Mouse (Mus musculus): ENCODE measurements around the gene Rbm25.
"Not testable (repeated sequence)": the region's sequence is repeated elsewhere in the genome, so short reads cannot be mapped to it uniquely, and the experiment has no call there.

The Rbm25 gene

GRCm38 (mm10) chr12:83630936-83631335, at the start of gene Rbm25:
TSS of gene Rbm25 (plus strand) at chr12:83631236.
- not testable (repeated sequence) for DNase-seq (ENCODE audit: low read depth, low spot score)

- no peak for DNase-seq (ENCODE audit: low read depth, low spot score)
Observed at GRCm38 (mm10) chr12:83582106-83582505, 48.9 kb upstream of the Rbm25 start.

DNA sequence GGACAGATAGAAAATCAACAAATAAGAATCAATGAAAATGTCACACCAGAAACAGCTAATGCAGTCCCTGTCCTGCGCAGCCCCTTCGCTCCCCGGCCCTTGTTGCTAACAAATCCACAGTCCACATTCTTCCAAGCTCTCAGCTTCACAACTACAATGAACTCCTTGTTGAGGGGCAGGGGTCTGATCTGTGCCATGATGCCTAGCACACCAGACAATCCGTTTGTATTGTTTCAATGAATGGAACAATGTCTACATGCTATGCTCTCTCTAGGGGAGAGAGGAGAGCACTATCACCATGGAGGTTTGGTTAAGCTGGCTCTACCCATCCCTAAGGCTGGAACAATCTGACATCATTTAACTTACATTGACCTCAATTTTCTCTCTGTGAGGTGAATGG, 48.3 kb upstream of the Rbm25 start:
- no peak for DNase-seq (ENCODE audit: low read depth, low spot score)

DNA sequence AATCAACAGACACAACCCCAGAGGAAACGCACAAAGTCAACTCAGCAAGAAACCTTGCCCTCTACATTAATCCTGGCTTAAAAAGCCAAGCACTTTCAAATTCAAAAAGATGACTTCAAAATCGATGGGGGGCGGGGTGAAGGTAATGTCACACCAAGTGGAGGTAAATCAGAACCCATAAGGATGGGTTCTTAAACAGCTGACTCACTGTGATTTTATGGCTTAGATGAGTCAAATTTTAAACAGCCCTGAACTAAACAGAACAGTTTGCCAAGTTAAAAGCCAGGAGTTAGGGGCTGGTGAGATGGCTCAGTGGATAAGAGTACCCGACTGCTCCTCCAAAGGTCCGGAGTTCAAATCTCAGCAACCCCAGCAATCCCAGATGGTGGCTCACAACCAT, 44.4 kb upstream of the Rbm25 start:
- DNase-seq (ENCODE audit: low read depth, low spot score) = no peak

GRCm38 (mm10) chr12:83591754-83592501, 39.1 kb upstream of the Rbm25 start:
- no peak for DNase-seq (ENCODE audit: low read depth, low spot score)

DNA sequence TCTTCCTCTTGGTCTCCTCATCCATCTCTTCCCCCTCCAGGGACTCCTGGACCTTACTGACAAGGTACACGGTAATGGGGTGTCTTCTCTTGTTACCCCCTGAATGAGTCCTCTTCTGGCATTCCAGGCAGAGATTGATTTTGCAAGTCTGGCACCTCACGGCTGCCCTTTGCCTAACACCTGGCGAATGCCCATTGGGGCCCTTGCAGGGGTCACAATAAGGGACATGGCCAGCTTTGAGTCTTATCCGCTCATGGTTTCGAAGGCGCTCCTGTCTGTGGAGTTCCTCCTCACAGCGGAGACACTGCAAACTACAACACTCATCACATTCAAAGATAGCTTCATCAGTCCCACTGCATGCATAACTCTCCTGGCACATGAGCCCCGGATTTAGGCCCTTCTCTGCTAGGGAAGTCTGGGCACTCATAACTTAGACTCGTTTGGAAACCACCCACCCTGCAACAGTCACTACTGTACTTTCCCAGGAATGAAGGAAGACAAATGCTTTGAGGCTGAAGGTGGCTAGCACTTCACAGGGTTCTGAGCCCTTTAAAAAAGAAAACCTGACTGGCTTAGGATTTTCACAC, 36.5 kb upstream of the Rbm25 start:
- no peak for DNase-seq (ENCODE audit: low read depth, low spot score)

- no peak for DNase-seq (ENCODE audit: low read depth, low spot score)
Observed at GRCm38 (mm10) chr12:83596191-83596954, 34.7 kb upstream of the Rbm25 start.

GRCm38 (mm10) chr12:83597025-83597501, 34.0 kb upstream of the Rbm25 start, which contains the start of gene Zfyve1:
TSS of gene Zfyve1 (minus strand) at chr12:83597222.
- peak; percentile 99 for DNase-seq (ENCODE audit: low read depth, low spot score)

- DNase-seq (ENCODE audit: low read depth, low spot score) = no peak
Observed at GRCm38 (mm10) chr12:83597881-83598280, 33.2 kb upstream of the Rbm25 start.

- DNase-seq (ENCODE audit: low read depth, low spot score) = no peak
Observed at GRCm38 (mm10) chr12:83602285-83602684, 28.8 kb upstream of the Rbm25 start.

GRCm38 (mm10) chr12:83606411-83606810, 24.6 kb upstream of the Rbm25 start:
- DNase-seq (ENCODE audit: low read depth, low spot score) = peak; percentile 86

- DNase-seq (ENCODE audit: low read depth, low spot score) = no peak
Observed at GRCm38 (mm10) chr12:83617261-83617660, 13.8 kb upstream of the Rbm25 start.

DNA sequence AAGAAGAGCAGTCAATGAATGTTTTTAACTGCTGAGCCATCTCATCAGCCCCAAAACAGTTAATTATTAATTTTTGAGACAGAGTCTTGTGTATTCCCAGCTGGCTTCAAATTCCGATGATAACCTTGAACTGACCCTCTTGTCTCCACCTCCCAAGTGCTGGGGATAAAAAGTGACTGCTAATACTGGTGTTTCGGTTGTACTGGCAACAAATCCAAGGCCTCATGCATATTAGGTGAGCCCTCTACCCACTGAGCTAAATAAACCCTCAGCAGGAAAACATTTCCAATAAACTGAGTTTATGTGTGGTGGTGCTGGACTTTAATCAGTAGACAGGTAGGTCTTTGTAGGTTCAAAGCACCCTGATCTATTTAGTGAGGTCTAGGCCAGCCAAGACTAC, 12.1 kb upstream of the Rbm25 start:
- no peak for DNase-seq (ENCODE audit: low read depth, low spot score)

DNA sequence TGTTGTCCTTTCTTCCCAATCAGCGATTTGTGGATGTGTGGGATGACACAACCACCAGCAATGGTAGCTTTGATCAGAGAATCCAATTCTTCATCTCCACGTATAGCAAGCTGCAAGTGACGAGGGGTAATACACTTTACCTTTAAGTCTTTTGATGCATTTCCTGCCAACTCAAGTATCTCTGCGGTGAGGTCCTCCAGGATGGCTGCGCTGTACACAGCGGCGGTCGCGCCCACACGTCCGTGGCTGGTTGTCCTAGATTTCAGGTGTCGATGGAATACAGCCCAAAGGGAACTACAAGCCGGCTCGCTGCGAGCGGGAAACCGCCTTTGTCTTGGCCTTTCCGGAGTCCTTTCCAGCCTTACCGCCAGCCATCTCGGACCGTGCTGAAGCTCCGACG, 10.3 kb upstream of the Rbm25 start:
- not testable (repeated sequence) for DNase-seq (ENCODE audit: low read depth, low spot score)

GRCm38 (mm10) chr12:83622031-83622755, 8.8 kb upstream of the Rbm25 start:
- DNase-seq (ENCODE audit: low read depth, low spot score) = no peak

DNA sequence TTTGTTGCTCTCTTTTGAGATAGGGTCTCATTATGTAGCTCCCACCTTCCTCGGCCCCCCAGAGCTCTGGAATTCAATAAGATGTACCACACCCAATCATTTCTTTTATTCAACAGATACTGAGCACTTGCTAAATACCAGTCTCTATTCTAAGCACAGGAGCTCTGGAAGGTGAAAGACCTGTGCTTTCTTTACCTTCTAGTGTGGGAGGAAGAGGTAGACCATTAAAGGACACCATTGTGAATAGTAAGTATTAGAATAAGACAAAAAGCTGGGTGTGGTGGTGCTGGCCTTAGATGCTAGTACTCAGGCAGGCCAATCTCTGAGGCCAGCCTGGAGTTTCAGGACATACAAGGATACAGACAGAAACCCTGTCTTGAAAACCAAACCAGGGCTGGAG, 6.7 kb upstream of the Rbm25 start:
- DNase-seq (ENCODE audit: low read depth, low spot score) = peak; percentile 88

DNA sequence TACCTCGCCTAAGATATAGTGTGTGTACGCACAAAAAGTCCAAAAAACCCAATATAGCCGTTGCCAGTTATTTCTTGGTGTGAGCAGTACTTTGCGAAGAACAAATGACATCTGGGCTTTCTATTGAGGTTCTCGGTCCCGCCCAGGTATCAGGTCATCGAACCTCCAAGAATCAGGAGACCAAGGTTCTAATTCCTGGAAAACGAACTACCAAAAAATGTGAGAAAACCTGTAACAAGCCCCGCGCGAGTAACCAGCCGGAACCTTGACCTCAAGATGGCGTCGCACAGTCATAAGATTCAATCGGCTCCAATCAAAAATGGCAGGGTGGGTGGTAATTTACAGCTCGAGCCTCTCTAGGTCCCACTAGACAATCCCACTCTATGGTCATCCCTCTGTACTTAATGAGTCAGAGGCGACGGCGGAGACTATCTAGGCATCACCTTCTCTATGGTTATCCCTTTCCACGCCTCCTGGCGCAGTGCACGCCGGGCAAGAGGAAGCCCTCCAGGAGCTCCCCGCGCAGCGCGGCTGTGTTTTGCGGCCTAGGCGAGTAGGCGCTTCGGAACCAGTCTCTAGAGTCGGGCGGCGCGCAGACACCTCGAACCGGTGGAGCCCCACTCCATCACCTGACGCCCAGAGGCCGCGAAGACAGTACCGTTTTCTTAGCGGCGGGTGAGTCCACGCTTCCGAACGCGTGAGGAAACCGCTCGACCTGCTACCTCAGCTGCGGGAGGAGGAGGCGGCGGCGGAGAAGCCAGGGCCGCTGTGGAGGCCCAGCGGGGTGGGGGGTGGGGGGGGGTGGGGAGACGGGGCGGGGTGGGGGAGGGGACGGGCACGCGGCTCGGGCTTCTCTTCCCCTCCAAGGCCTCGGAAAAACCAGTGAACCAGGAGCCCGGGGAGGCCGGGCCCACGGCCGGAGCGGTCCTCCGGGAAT, 975 bp downstream of the Rbm25 start:
- peak; percentile 99 for DNase-seq (ENCODE audit: low read depth, low spot score)

DNA sequence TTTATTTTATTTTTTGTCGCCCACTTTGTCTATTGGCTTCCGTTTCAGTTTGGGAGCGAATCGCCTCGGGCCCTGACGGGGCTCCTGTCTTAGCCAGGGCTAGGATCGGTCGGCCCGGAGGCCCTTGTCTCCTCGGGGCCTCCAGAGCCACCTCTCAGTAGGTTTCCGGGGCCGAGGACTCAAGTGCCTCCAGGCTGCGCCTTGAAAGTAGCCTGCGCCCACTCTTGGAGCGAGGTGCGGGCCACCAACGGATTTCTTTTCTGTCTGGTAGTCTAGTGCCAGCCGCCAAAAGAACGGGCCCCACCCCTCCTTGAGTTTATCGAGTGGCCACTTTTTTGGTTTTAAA, 1.6 kb downstream of the Rbm25 start:
- peak; percentile 67 for DNase-seq (ENCODE audit: low read depth, low spot score)

- DNase-seq (ENCODE audit: low read depth, low spot score) = peak; percentile 56
Observed at GRCm38 (mm10) chr12:83633807-83634206, 2.8 kb downstream of the Rbm25 start.

DNA sequence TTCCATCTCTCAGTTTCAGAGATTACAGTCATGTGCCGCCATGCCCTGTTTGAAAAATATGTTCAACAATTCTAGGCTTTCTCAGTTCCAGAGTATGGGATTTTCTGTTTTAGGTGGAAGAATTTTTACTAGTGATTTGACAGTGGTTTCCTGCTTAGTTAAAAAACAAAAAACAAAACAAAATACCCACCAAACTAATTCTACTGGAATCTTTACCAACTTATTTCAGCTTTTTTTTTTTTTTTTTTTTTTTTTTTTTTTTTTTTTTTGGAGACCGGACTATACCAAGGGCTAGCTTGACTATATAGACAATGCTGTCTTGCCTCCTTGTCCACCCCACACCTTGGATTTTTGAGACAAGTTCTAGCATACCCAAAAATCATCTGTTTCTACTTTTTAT, 10.2 kb downstream of the Rbm25 start:
- no peak for DNase-seq (ENCODE audit: low read depth, low spot score)

GRCm38 (mm10) chr12:83643116-83643515, 12.1 kb downstream of the Rbm25 start:
- no peak for DNase-seq (ENCODE audit: low read depth, low spot score)

All from R1 (cell line).